ENCODE assay signal across 1 mouse cellular context in genomic region chr19:41914592-41914882, GRCm38 (mm10).
A peak's percentile ranks its signal among the peaks of the same experiment; 100 is the strongest.
TF ChIP-seq lines count a peak whose summit lies in the region.

No protein-coding gene starts in this region.

TF ChIP-seq in CH12.LX, 34 proteins besides CTCF, POLR2A, EP300 and RAD21:
- peak; percentile 55 for TF ChIP-seq MYC (IDR thresholded peaks at IDR 0.05; ENCODE audit: low read depth, low read length)
